Mouse (Mus musculus) colon, adult 2 months (tissue): ENCODE measurements around the gene Zfp941. TPM values are rescaled to one million over a fixed set of nuclear protein-coding genes. Genes with fewer than 3 reads are reported as not detected.

Source experiments
- polyA plus RNA-seq: library from polyadenylated mRNA; depleted of rRNA; stranded (reverse); fragments of >200 nt; gene quantifications from 2 replicates; pipeline ENCODE4 v1.2.3, GENCODE M21; 2012; rRNA removed

Gene Zfp941
- 0.09 and 0.19 TPM in 2 replicates for polyA plus RNA-seq

DNA sequence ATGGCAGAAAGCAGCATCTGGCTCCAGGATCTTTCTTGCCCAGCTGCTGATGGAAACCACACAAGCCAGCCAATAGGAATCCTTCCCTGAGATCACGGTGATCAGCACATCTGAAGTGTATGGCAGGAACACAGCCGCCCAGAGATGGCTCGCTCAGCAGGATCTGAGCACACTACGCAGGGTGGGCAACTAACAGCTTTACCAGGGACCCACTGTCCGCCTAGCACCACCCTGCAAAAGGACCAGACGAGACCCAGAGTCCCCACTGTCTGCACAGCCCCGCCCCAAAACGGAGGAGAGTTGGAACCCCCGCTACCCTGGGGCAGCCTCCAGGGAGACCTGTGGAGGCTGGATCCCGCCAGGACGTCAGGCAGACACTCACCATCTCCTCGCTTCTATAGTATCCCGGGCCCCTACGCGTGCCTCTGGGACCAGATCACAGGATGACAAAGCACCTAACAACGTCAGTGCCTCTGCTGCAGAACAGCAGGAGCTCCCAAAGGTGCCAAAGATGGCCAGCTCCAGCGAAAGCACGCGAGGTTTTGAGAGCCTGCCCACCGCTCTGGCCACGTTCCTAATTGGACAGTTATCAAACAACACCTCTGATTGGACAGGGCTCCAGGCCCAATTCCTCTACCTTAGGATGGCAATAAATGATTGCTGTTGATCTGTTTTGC, at the start of gene Zfp941:
Zfp941 (minus strand) TSS at position 526 of the 677 bp plus-strand sequence.

DNA sequence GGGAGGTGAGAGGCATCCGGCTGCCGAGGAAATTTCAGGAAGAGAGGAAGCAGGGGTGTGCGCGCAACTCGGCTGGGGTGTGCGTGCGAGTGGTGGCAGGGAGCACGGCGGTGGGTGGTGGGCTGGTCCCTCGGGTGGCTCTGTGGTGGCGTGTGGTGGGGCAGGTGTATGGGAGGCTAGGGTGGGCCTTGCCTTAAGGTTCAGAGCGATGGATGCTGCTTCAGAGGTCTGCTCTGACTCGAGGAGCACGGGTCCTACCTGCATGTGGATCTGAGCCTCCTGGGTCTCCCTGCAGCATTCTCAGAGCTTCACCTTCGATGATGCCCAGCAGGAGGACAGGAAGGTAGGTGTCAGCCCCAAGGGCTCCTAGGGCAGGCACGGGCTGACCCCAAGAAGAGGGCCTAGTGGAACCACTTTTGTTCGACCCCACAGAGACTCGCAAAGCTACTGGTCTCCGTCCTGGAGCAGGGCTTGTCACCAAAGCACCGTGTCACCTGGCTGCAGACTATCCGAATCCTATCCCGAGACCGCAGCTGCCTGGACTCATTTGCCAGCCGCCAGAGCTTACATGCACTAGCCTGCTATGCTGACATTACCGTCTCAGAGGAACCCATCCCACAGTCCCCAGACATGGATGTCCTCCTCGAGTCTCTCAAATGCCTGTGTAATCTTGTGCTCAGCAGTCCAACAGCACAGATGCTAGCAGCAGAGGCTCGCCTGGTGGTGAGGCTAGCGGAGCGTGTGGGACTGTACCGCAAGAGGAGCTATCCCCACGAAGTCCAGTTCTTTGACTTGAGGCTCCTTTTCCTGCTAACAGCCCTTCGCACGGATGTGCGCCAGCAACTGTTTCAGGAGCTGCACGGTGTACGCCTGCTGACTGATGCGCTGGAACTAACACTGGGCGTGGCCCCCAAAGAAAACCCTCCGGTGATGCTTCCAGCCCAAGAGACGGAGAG, 35.9 kb upstream of the Zfp941 start, which contains the start of gene Bet1l:
Bet1l (minus strand) TSS at position 28 of the 956 bp plus-strand sequence.

DNA sequence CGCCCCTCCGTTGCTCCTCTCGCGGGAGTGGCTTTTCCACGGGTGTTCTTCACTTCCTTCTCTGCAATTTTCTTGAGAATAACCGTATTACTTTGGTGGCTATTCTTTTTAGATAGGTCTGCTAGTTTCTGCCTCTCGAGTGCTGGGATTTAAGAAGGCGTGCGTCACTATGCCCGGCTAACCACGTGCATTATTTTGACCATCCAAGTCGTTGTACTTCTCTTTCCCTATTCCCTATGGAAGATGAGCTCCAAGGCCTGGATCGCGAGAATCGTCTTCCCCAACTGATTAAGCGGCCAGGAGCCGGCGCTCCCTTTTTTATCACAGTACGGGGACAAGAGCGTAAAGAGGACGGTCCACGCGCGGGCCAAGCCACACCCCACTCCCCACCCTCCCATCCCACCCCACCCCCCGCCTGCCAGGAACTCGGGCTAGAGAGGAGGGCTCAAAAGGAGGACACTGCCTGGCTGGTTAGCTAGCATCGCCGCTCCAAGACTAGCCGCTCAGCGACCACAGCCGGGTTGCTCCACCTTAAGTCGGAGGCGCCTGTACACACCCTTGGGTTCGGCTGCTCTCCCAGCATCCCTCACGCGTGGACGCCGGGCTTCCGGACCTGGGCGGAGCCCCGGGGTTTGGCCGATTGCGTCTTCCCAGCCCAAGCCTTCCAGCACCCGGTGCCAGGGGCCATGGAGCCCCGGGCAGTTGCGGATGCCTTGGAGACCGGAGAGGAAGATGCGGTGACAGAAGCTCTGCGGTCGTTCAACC, 35.0 kb upstream of the Zfp941 start, which contains the start of gene Ric8a:
Ric8a (plus strand) TSS at position 173 of the 765 bp plus-strand sequence.

DNA sequence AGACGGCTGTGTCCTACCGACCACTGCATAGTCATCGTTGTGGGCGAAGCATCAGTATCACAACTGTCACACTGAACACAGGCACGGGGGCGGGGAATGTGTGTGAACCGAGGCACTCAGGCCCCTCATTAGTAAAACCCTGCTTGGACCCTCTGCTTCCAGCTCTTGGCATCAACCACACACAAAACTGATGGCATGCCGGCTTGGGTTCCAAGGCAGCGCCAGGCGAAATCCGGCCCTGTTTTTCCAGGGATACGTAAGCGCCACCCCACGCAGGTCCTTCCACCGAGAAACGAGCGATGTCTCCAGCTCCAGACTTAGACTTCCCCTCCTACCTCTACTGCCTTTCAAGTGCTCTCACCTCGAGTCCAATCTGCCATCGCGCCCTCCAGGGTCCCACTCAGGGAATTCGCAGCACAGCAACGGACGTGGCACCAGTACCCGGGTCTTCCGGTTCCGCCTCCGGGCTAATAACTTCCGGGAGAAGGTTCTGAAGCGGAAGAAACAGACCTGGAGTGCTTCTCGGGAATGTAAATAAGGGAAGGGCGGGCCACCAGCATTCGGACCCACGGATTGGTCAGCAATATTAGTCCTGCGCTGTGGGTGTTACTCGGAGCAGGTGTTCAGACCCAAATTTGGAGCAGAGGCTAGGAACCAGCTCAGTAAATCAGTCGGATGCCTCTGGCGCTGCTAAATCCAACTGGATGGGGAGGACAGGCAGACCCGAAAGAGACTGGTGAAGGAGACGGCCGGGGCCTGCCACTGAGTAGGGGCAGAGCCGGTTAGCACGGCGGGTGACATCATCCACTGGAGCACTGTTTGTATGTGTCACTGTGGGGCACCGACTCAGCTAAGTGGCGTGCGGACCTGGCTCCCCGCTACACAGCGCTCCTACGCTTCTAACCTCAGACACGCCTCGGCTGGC, 34.1 kb upstream of the Zfp941 start, which contains the start of gene Gm45785:
Gm45785 (minus strand) TSS at position 472 of the 925 bp plus-strand sequence.

DNA sequence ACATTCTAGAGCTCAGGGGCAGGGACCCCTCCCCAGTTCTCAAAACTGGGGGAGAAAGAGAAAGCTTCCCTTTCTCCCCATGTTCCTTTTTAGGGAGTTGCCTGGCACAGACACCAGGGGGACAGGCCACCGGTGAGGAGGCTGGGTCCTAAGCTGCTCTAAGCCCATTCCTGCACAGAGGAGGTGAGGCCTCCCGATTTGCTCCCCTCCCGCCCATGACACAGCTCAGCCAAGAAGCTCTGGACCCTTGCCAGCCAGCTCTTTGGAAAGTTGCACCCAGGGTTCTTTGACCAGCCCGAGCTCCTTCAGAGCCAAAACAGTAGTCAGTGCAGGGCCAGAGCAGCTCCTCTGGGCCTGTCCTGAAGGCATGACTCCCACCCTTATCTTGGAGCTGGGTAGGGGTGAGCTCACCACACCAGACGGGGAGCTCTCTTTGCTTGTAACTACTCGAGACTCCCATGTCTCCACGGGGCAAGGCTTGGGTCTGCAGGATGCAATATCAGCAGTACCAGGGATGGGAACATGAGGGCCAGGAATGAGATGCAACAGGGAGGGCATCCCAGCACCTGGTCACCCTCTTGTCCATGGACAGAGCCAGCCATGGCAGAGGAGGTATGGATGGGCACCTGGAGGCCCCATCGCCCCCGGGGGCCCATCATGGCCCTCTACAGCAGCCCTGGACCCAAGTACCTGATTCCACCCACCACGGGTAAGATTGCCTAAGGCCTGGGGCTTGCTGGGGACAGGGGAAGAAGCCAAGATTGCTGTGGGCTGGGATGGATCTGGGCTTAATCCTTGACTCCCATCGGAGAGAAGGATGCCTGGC, 26.0 kb upstream of the Zfp941 start, which contains the start of gene Odf3:
Odf3 (plus strand) TSS at position 51 of the 826 bp plus-strand sequence.

DNA sequence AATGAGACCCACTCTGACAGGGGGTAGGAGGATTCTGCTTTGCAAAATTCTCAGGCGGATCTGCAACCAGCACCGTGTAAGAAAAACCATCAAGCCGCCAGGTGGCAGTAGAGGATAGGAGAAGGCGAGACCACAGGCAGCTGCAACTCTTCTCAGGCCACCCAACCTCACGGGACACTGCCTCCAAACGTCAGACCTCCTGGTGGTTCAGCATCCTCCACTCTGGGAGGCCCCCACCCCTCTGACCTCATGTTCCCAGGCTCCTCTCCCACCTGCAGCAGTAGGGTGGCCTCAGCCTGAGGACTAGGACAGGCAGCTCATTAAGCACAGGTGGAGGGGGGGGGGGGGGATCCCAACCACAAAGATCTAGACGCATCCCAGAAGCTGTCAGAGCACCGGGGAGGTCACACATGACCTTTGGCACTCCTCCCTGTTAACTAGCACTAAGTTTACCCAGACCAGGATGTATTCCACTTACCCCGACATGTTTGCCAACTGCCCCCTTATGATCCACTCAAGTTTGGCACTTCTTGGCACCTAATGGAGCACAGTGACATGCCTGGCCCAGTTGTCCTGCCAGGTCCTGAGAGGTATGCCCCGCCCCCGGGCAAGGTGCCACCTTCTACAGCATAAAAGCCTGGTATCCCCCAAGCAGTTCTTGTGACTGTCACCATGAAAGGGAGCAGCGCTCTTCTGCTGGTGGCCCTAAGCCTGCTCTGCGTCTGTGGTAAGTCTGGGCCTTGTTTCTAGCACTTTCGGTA, 23.1 kb upstream of the Zfp941 start, which contains the start of gene Scgb1c1:
Scgb1c1 (plus strand) TSS at position 643 of the 761 bp plus-strand sequence.

DNA sequence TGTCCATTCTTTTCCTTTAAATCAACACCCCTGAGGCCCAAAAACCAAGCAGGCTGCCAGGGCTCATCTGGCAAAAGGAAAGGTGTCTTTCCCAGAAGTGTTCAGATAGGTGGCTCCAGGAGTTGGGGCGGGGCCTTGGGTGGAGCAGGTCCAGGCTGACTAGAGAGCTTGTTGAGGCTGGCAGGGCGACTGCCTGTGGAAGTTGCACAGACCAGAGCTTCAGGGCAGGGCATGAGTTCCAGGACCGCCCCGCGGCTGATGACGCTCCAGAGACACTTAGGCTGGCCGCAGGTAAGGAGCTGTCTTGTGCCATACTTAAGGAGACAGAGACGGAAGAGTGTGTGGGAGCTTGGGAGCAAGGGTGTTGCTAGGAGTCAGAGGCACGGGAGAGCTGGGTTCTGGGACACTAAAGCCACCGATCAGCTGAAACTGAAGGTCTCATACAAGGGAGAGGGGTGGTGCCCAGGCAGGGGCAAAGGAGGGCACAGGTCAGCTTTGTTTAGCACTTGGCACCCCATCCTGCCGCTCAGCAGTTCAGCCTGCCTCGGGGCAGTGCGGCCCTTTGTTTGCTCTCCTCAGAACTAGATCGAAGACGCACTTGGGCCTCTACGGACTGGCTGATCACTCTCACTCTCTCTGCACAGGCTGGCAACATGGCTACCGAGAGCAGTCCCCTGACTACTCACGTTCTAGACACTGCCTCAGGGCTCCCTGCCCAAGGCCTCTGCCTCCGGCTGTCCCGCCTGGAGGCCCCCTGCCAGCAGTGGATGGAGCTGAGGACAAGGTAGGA, 13.2 kb upstream of the Zfp941 start, which contains the start of gene Urah:
Urah (plus strand) TSS at position 51 of the 790 bp plus-strand sequence.

DNA sequence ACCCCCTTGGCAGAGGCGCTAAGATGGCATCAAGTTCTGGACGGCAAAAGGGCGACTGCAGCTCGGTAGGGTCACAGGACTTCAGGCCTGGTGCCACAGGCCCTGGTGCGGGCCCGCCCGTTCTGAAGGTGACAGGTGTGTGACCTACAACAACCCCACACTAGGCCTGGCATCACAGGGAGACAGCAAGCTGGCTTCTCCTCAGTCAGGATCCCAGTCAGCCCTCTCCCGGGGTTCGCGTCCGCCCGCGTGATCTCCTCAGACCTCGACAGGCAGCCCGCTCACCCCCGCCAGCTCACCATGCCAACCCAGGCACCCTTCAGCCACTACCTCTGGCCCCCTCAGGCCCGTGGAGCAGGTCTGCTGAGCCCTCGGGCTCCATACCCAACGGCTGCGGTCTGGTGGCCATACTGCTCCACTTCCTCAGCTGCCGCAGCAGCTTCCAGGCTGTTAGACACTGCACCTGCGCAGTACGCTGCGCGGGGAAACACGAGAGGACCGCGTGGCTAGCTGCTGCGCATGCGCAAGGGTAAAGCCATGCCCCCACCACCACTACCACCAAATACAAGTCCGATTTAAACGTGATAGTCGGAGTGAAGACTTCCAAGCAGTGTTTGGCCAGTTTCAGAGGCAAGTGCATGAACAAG, 34.4 kb downstream of the Zfp941 start, which contains the start of gene Syce1:
Syce1 (minus strand) TSS at position 447 of the 647 bp plus-strand sequence.

DNA sequence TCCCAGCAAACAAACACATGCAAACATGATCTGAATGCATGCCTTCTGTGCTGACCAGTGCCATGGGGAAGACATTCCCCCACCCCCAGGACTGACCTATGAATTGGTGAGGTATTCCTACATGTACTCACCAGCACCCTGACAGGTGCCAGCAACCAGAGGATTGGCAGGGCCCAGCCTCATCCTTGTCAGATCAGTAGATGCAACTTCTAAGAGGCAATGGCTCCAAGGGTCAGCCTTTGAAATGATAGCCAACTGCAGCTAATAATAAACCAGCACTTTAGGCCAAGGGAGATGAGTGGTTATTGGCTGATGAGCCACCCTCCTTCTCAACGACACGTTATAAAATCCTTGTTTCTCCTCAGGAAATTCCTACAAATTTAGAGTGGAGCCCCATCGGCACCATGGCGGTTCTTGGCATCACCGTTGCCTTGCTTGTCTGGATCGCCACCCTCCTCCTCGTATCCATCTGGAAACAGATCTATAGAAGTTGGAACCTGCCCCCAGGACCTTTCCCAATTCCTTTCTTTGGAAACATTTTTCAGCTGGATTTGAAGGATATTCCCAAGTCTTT, 58.4 kb downstream of the Zfp941 start, which contains the start of gene Cyp2e1:
Cyp2e1 (plus strand) TSS at position 293 of the 574 bp plus-strand sequence.

Other genes starting within 250 kb of the Zfp941 start
- not detected in 2 replicates for gene Olfr46, start 220.9 kb downstream of the Zfp941 start, polyA plus RNA-seq
- not detected in 2 replicates for gene Olfr61, start 193.2 kb downstream of the Zfp941 start, polyA plus RNA-seq
- gene Olfr53, start 175.7 kb downstream of the Zfp941 start, polyA plus RNA-seq, result not detected in 2 replicates
- gene Olfr539, start 162.2 kb downstream of the Zfp941 start, polyA plus RNA-seq, result not detected in 2 replicates
- gene Olfr45, start 140.2 kb downstream of the Zfp941 start, polyA plus RNA-seq, result not detected in 2 replicates
- not detected in 2 replicates for gene Olfr541, start 124.9 kb downstream of the Zfp941 start, polyA plus RNA-seq
- 0.91 and 3.0 TPM in 2 replicates for gene Cyp2e1, start 58.4 kb downstream of the Zfp941 start, polyA plus RNA-seq
- 0.07 and 0.17 TPM in 2 replicates for gene Syce1, start 34.3 kb downstream of the Zfp941 start, polyA plus RNA-seq
- 63.2 and 78.4 TPM in 2 replicates for gene Urah, start 12.8 kb upstream of the Zfp941 start, polyA plus RNA-seq
- gene Scgb1c1, start 23.4 kb upstream of the Zfp941 start, polyA plus RNA-seq, result not detected in 2 replicates
- not detected in 2 replicates for gene Odf3, start 25.6 kb upstream of the Zfp941 start, polyA plus RNA-seq
- 2.8 TPM in 1 of 2 replicates, not detected in the other for gene Gm45785, start 34.2 kb upstream of the Zfp941 start, polyA plus RNA-seq
- gene Ric8a, start 34.8 kb upstream of the Zfp941 start, polyA plus RNA-seq, result 109 and 117 TPM in 2 replicates
- gene Bet1l, start 35.4 kb upstream of the Zfp941 start, polyA plus RNA-seq, result 23.7 and 24.1 TPM in 2 replicates
- gene Psmd13, start 59.8 kb upstream of the Zfp941 start, polyA plus RNA-seq, result 53.8 and 58.2 TPM in 2 replicates
- gene Sirt3, start 60.1 kb upstream of the Zfp941 start, polyA plus RNA-seq, result 29.5 and 34.3 TPM in 2 replicates
- gene Cox8b, start 78.3 kb upstream of the Zfp941 start, polyA plus RNA-seq, result 3.4 and 4.0 TPM in 2 replicates
- gene Nlrp6, start 98.7 kb upstream of the Zfp941 start, polyA plus RNA-seq, result 82.3 and 99.4 TPM in 2 replicates
- gene Pgghg, start 119.2 kb upstream of the Zfp941 start, polyA plus RNA-seq, result 40.3 and 53.5 TPM in 2 replicates
- 1.5 and 1.6 TPM in 2 replicates for gene Ifitm5, start 128.1 kb upstream of the Zfp941 start, polyA plus RNA-seq
- not detected in 2 replicates for gene Gm45717, start 133.8 kb upstream of the Zfp941 start, polyA plus RNA-seq
- 481 and 681 TPM in 2 replicates for gene Ifitm2, start 133.8 kb upstream of the Zfp941 start, polyA plus RNA-seq
- gene Ifitm1, start 145.0 kb upstream of the Zfp941 start, polyA plus RNA-seq, result 83.6 and 107 TPM in 2 replicates
- gene Ifitm3, start 188.6 kb upstream of the Zfp941 start, polyA plus RNA-seq, result 135 and 161 TPM in 2 replicates
- gene Ifitm6, start 195.7 kb upstream of the Zfp941 start, polyA plus RNA-seq, result 1.1 and 2.9 TPM in 2 replicates
- gene Gm17387, start 207.0 kb upstream of the Zfp941 start, polyA plus RNA-seq, result not detected in 2 replicates
- gene B4galnt4, start 238.9 kb upstream of the Zfp941 start, polyA plus RNA-seq, result 3.7 and 5.0 TPM in 2 replicates